Mouse (Mus musculus) heart, embryonic 10.5 days (tissue): Measurements from ENCODE around the gene Zdhhc14. TPM values are rescaled to one million over a fixed set of nuclear protein-coding genes. Genes with fewer than 3 reads are reported as not detected.

Experiments
- DNase-seq: peaks from one replicate; pipeline ENCODE4 v3.0.0-alpha.2; 2017; ENCODE audit warnings: low spot score
- H3K27ac ChIP-seq: fragments of 300-500 bp; sonication (generic); 2 replicates; pipeline ENCODE4 v1.5.1; 2016; ENCODE audit warnings: mild to moderate bottlenecking
- H3K27me3 ChIP-seq: fragments of 300-500 bp; sonication (generic); 2 replicates; pipeline ENCODE4 v1.6.1; 2016; ENCODE audit warnings: mild to moderate bottlenecking; ENCODE audit not compliant: poor library complexity, insufficient read depth, severe bottlenecking
- H3K36me3 ChIP-seq: fragments of 300-500 bp; sonication (generic); 2 replicates; pipeline ENCODE4 v1.6.1; 2016; ENCODE audit warnings: mild to moderate bottlenecking, moderate library complexity
- H3K4me1 ChIP-seq: fragments of 300-500 bp; sonication (generic); 2 replicates; pipeline ENCODE4 v1.6.1; 2016; ENCODE audit warnings: mild to moderate bottlenecking
- H3K4me3 ChIP-seq: fragments of 300-500 bp; sonication (generic); 2 replicates; pipeline ENCODE4 v1.5.1; 2016; ENCODE audit warnings: mild to moderate bottlenecking, moderate library complexity
- H3K9me3 ChIP-seq: fragments of 300-500 bp; sonication (generic); 2 replicates; pipeline ENCODE4 v1.6.1; 2016; ENCODE audit warnings: mild to moderate bottlenecking, moderate library complexity
- WGBS: fragments of 180-500 bp; shearing (Covaris S2); methylation state at CpG from one replicate; pipeline ENCODE4 v1.1.7; 2016; 5-methylcytosine and 5-hydroxymethylcytosine counted together
- polyA plus RNA-seq: library from polyadenylated mRNA; unstranded; fragments of >200 nt; fragmentation: Nextera tagmentation; extraction: Ambion mirVana; gene quantifications from 2 replicates; pipeline ENCODE4 v1.2.1, GENCODE M21; 2016

Zdhhc14 gene
- 1.2 and 1.6 TPM in 2 replicates for polyA plus RNA-seq

- WGBS, result under 1% methylated on average over 70 of the region's 70 CpGs
- H3K27ac ChIP-seq, result peak within 1 kb of the TSS; percentile 91
- peaks cover 23% of the 10 kb centered on the region for H3K4me1 ChIP-seq
- H3K4me3 ChIP-seq, result peak within 1 kb of the TSS; percentile 89
- no peaks in the 10 kb centered on the region for H3K9me3 ChIP-seq
- peaks cover 54% of the 10 kb centered on the region for H3K27me3 ChIP-seq
- peak; percentile 97 for DNase-seq
- no peaks in the 10 kb centered on the region for H3K36me3 ChIP-seq
Measured at GRCm38 (mm10) chr17:5491801-5492745, at the start of gene Zdhhc14. Zdhhc14 (plus strand) TSS chr17:5492557.

DNA sequence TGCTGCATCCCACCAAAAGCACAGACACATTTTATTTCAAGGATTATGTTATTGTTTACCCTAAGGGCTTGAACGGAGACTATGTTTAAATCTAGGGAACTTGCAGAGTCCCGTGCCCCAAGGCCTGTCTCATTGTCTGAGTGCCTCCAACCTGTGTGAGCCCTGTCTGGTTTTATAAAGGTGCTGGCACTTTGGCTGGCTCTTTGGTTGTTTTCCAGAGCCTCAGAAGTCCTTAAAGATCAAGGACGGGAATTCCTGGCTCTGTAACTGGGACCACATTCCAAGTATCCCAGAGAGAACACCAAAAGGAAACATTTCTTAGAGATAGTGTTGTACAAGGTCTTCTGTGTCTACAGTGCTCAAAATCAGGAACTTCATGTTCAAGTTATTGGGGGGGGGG, 49.1 kb upstream of the Zdhhc14 start:
- no peak for DNase-seq
- 66% methylated on average over 3 of the region's 3 CpGs for WGBS
- H3K4me1 ChIP-seq, result peaks cover 3% of the 10 kb centered on the region; the same call in 1 of the 2 replicates
- peaks cover 3% of the 10 kb centered on the region; the same call in 1 of the 2 replicates for H3K27me3 ChIP-seq
- H3K9me3 ChIP-seq, result no peaks in the 10 kb centered on the region
- no peak overlapping the region for H3K27ac ChIP-seq
- H3K36me3 ChIP-seq, result no peaks in the 10 kb centered on the region
- no peak overlapping the region for H3K4me3 ChIP-seq

DNA sequence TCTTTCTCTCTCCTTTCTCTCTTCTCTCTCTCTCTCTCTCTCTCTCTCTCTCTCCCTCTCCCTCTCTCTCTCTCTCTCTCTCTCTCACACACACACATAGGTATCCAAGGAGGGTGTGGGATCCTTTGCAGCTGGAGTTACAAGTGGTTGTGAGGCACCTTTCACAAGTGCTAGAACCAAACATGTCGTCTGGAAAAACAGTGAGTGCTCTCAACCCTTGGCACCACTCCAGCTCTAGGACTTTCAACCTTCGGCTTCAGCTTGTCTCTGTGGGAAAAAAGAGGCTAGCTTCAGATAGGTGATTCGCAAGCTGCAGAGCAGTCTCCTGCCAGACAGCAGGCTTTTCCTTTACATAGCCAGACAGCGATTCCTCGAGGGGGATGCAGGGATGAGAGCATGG, 48.6 kb upstream of the Zdhhc14 start:
- WGBS, result 52% methylated on average over 5 of the region's 5 CpGs
- no peaks in the 10 kb centered on the region for H3K36me3 ChIP-seq
- H3K9me3 ChIP-seq, result no peaks in the 10 kb centered on the region
- H3K27me3 ChIP-seq, result peaks cover 3% of the 10 kb centered on the region; the same call in 1 of the 2 replicates
- H3K4me3 ChIP-seq, result no peak overlapping the region
- H3K27ac ChIP-seq, result no peak overlapping the region
- DNase-seq, result no peak
- peaks cover 3% of the 10 kb centered on the region; the same call in 1 of the 2 replicates for H3K4me1 ChIP-seq

- no peak overlapping the region for H3K27ac ChIP-seq
- WGBS, result 64% methylated on average over 4 of the region's 4 CpGs
- no peak for DNase-seq
Measured at GRCm38 (mm10) chr17:5453657-5454056, 38.7 kb upstream of the Zdhhc14 start.

GRCm38 (mm10) chr17:5463912-5464311, 28.4 kb upstream of the Zdhhc14 start:
- Histone ChIP-seq H3K27ac (no peak overlapping the region), H3K27me3 (peaks cover 8% of the 10 kb centered on the region; the same call in 1 of the 2 replicates), H3K4me3 (no peak overlapping the region), H3K9me3 (no peaks in the 10 kb centered on the region), H3K36me3 (no peaks in the 10 kb centered on the region), H3K4me1 (no peaks in the 10 kb centered on the region)
- WGBS, result 75% methylated on average over 2 of the region's 2 CpGs
- DNase-seq, result no peak

More at GRCm38 (mm10) chr17:5453657-5454056, 38.7 kb upstream of the Zdhhc14 start:
- Histone ChIP-seq H3K4me1 (no peaks in the 10 kb centered on the region), H3K4me3 (no peak overlapping the region), H3K36me3 (no peaks in the 10 kb centered on the region), H3K27me3 (peaks cover 19% of the 10 kb centered on the region), H3K9me3 (no peaks in the 10 kb centered on the region)

GRCm38 (mm10) chr17:5466736-5467135, 25.6 kb upstream of the Zdhhc14 start:
- Histone ChIP-seq H3K27ac (no peak overlapping the region), H3K36me3 (no peaks in the 10 kb centered on the region), H3K27me3 (no peaks in the 10 kb centered on the region; the same call in 1 of the 2 replicates), H3K4me3 (no peak overlapping the region), H3K9me3 (no peaks in the 10 kb centered on the region), H3K4me1 (no peaks in the 10 kb centered on the region)
- 85% methylated on average over 8 of the region's 8 CpGs for WGBS
- DNase-seq, result no peak

- no peak overlapping the region for H3K27ac ChIP-seq
- no peaks in the 10 kb centered on the region for H3K9me3 ChIP-seq
- no peaks in the 10 kb centered on the region for H3K4me1 ChIP-seq
- WGBS, result 46% methylated on average over 4 of the region's 4 CpGs
- no peak for DNase-seq
- no peaks in the 10 kb centered on the region for H3K36me3 ChIP-seq
- no peaks in the 10 kb centered on the region; the same call in 1 of the 2 replicates for H3K27me3 ChIP-seq
- H3K4me3 ChIP-seq, result no peak overlapping the region
Measured at GRCm38 (mm10) chr17:5467177-5467576, 25.2 kb upstream of the Zdhhc14 start.

- no peaks in the 10 kb centered on the region for H3K36me3 ChIP-seq
- WGBS, result 43% methylated on average over 3 of the region's 3 CpGs
- H3K4me3 ChIP-seq, result no peak overlapping the region
- H3K27me3 ChIP-seq, result no peaks in the 10 kb centered on the region; the same call in 1 of the 2 replicates
- H3K9me3 ChIP-seq, result no peaks in the 10 kb centered on the region
- DNase-seq, result no peak
- no peak overlapping the region for H3K27ac ChIP-seq
- no peaks in the 10 kb centered on the region for H3K4me1 ChIP-seq
Measured at GRCm38 (mm10) chr17:5472268-5472667, 20.1 kb upstream of the Zdhhc14 start.

DNA sequence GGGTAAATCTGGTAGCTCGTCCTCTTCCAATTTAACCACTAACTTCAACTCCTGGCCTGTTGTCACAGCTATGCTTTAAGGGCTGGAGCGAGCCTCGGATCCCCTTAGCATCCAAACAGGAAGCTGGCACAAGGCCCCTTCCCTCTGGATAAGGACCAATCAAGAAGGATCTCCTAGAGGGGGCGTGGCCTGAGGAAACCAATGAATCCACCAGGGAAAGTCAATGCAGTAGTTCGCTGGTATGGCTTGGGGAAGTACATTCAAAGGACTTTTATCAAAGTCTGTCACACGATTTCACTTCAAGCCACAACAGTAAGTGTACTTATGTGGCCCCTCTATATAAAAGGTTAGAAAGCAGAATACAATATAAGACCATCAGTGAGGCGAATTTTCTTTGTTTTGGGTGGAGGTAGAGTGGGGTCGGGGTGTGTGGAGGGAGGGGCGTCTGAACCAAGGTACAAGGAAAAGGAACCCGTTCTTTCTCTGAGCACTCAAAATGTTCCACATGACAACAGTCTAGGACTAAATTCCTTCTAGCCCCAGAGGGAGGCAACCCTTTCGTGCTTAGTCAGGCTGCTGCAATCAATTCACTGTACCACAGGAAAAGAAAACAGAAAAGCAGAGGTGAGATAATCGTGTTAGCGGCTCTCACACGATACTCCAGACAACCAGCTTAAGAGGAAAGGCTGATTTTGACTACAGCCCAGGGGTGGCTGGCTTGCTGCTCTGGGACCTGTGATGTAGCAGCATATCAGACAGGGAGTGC, 16.2 kb upstream of the Zdhhc14 start:
- H3K27ac ChIP-seq, result no peak overlapping the region
- no peaks in the 10 kb centered on the region for H3K36me3 ChIP-seq
- peaks cover 3% of the 10 kb centered on the region for H3K27me3 ChIP-seq
- H3K4me3 ChIP-seq, result no peak overlapping the region
- no peaks in the 10 kb centered on the region for H3K4me1 ChIP-seq
- H3K9me3 ChIP-seq, result no peaks in the 10 kb centered on the region
- DNase-seq, result no peak
- WGBS, result 42% methylated on average over 14 of the region's 14 CpGs

GRCm38 (mm10) chr17:5483456-5483855, 8.9 kb upstream of the Zdhhc14 start:
- DNase-seq, result peak; percentile 30
- WGBS, result 55% methylated on average over 4 of the region's 4 CpGs
- Histone ChIP-seq H3K4me3 (no peak overlapping the region), H3K27ac (no peak overlapping the region), H3K4me1 (no peaks in the 10 kb centered on the region), H3K36me3 (no peaks in the 10 kb centered on the region), H3K9me3 (no peaks in the 10 kb centered on the region), H3K27me3 (peaks cover 23% of the 10 kb centered on the region; the same call in 1 of the 2 replicates)

- 90% methylated on average over 1 of the region's 1 CpGs for WGBS
Measured at GRCm38 (mm10) chr17:5484663-5485062, 7.7 kb upstream of the Zdhhc14 start.

GRCm38 (mm10) chr17:5488156-5488555, 4.2 kb upstream of the Zdhhc14 start:
- Histone ChIP-seq H3K4me1 (peaks cover 11% of the 10 kb centered on the region), H3K4me3 (no peak overlapping the region), H3K27me3 (peaks cover 28% of the 10 kb centered on the region; the same call in 1 of the 2 replicates), H3K9me3 (no peaks in the 10 kb centered on the region), H3K36me3 (no peaks in the 10 kb centered on the region), H3K27ac (no peak overlapping the region)
- peak; percentile 66 for DNase-seq
- 60% methylated on average over 9 of the region's 9 CpGs for WGBS

More at GRCm38 (mm10) chr17:5484663-5485062, 7.7 kb upstream of the Zdhhc14 start:
- Histone ChIP-seq H3K36me3 (no peaks in the 10 kb centered on the region), H3K9me3 (no peaks in the 10 kb centered on the region), H3K4me1 (no peaks in the 10 kb centered on the region), H3K4me3 (no peak overlapping the region), H3K27me3 (peaks cover 34% of the 10 kb centered on the region; the same call in 1 of the 2 replicates), H3K27ac (no peak overlapping the region)
- DNase-seq, result peak; percentile 83
